Mouse (Mus musculus) forebrain, embryonic 16.5 days (tissue): ENCODE data around the gene Sohlh2. TPM values are rescaled to one million over a fixed set of nuclear protein-coding genes. Genes with fewer than 3 reads are reported as not detected.

Experiments used
- ATAC-seq: fragments of 200-750 bp; cut with Nextera tagmentation; 2 replicates; pipeline ENCODE4 v1.8.0; 2017; ENCODE audit warnings: mild to moderate bottlenecking, moderate library complexity
- H3K27ac ChIP-seq: fragments of 300-500 bp; sonication (generic); 2 replicates; pipeline ENCODE4 v1.5.1; 2014; ENCODE audit warnings: low read length, control low read depth
- H3K27me3 ChIP-seq: fragments of 300-500 bp; sonication (generic); replicated peaks from 2 replicates; pipeline ENCODE4 v1.6.1; 2014; ENCODE audit warnings: low read length; ENCODE audit not compliant: control insufficient read depth, insufficient read depth
- H3K36me3 ChIP-seq: fragments of 300-500 bp; sonication (generic); 2 replicates; pipeline ENCODE4 v1.6.1; 2014; ENCODE audit not compliant: control insufficient read depth, insufficient read depth
- H3K4me1 ChIP-seq: fragments of 300-500 bp; sonication (generic); replicated peaks from 2 replicates; pipeline ENCODE4 v1.6.1; 2014; ENCODE audit warnings: low read length; ENCODE audit not compliant: control insufficient read depth, insufficient read depth
- H3K4me2 ChIP-seq: fragments of 300-500 bp; sonication (generic); 2 replicates; pipeline ENCODE4 v1.6.1; 2014; ENCODE audit warnings: mild to moderate bottlenecking, low read length, control low read depth
- H3K4me3 ChIP-seq: fragments of 300-500 bp; sonication (generic); replicated peaks from 2 replicates; pipeline ENCODE4 v1.5.1; 2014; ENCODE audit warnings: mild to moderate bottlenecking, low read length, control low read depth
- H3K9ac ChIP-seq: fragments of 300-500 bp; sonication (generic); replicated peaks from 2 replicates; pipeline ENCODE4 v1.6.1; 2014; ENCODE audit warnings: low read depth, low read length, control low read depth
- H3K9me3 ChIP-seq: fragments of 300-500 bp; sonication (generic); 2 replicates; pipeline ENCODE4 v1.6.1; 2016; ENCODE audit warnings: low read length; ENCODE audit not compliant: control insufficient read depth
- WGBS: fragments of 180-500 bp; shearing (Covaris S2); extraction: QIAGEN DNeasy Blood & Tissue Kit; methylation state at CpG from one replicate; pipeline ENCODE4 v1.1.7; 2014; 5-methylcytosine and 5-hydroxymethylcytosine counted together
- microRNA-seq: library from miRNA; unstranded; fragments of <30 nt; microRNA quantifications from one replicate; pipeline ENCODE4, GENCODE M21; 2017
- polyA plus RNA-seq: library from polyadenylated mRNA; unstranded; fragments of >200 nt; fragmentation: Nextera tagmentation; extraction: Ambion mirVana; gene quantifications from 2 replicates; pipeline ENCODE4 v1.2.1, GENCODE M21; 2015

Sohlh2 gene
- polyA plus RNA-seq, 1 experiment from 2014 or later: not detected

- Histone ChIP-seq H3K27ac (no peak overlapping the region), H3K4me1 (peaks cover 54% of the 10 kb centered on the region), H3K9me3 (peaks cover 2% of the 10 kb centered on the region; the same call in 1 of the 2 replicates), H3K4me3 (no peak overlapping the region), H3K4me2 (no peak overlapping the region), H3K9ac (no peak overlapping the region), H3K36me3 (peaks cover 11% of the 10 kb centered on the region), H3K27me3 (no peaks in the 10 kb centered on the region)
- WGBS: 74% methylated on average over 3 of the region's 3 CpGs
- peak; percentile 1; the same call in 1 of the 2 replicates for ATAC-seq
Observed at GRCm38 (mm10) chr3:55248048-55248447, 66.2 kb downstream of the Sohlh2 start.

GRCm38 (mm10) chr3:55248508-55248907 is 66.7 kb downstream of the Sohlh2 start:
- ATAC-seq: peak; percentile 87
- Histone ChIP-seq H3K36me3 (peaks cover 14% of the 10 kb centered on the region), H3K27ac (no peak overlapping the region), H3K4me2 (no peak overlapping the region), H3K4me3 (no peak overlapping the region), H3K9ac (no peak overlapping the region), H3K9me3 (peaks cover 2% of the 10 kb centered on the region; the same call in 1 of the 2 replicates), H3K4me1 (peaks cover 54% of the 10 kb centered on the region), H3K27me3 (no peaks in the 10 kb centered on the region)
- 21% methylated on average over 6 of the region's 6 CpGs for WGBS

- Histone ChIP-seq H3K4me3 (no peak overlapping the region), H3K36me3 (peaks cover 16% of the 10 kb centered on the region), H3K9ac (no peak overlapping the region), H3K27ac (no peak overlapping the region), H3K27me3 (no peaks in the 10 kb centered on the region), H3K4me1 (peaks cover 41% of the 10 kb centered on the region), H3K4me2 (no peak overlapping the region; the same call in 1 of the 2 replicates), H3K9me3 (peaks cover 2% of the 10 kb centered on the region; the same call in 1 of the 2 replicates)
- WGBS: 85% methylated on average over 2 of the region's 2 CpGs
- no peak for ATAC-seq
Observed at GRCm38 (mm10) chr3:55250631-55251030, 68.8 kb downstream of the Sohlh2 start.

Small RNA genes lying within 50 kb of the gene (microRNA-seq; reads per million reads assigned to microRNA genes)
- not detected for gene Gm22029

Other genes with a start within 250 kb of the Sohlh2 start
- gene Ccna1, start 126.5 kb upstream of the Sohlh2 start, polyA plus RNA-seq: 2.1 and 2.3 TPM in 2 replicates
- gene Spg20, start 69.9 kb upstream of the Sohlh2 start, polyA plus RNA-seq: 19.5 and 22.6 TPM in 2 replicates
- gene Ccdc169, start 44.7 kb upstream of the Sohlh2 start, polyA plus RNA-seq: 0.19 and 0.30 TPM in 2 replicates
- gene Dclk1, start 60.3 kb downstream of the Sohlh2 start, polyA plus RNA-seq: 255 and 277 TPM in 2 replicates